In the genomic region with DNA sequence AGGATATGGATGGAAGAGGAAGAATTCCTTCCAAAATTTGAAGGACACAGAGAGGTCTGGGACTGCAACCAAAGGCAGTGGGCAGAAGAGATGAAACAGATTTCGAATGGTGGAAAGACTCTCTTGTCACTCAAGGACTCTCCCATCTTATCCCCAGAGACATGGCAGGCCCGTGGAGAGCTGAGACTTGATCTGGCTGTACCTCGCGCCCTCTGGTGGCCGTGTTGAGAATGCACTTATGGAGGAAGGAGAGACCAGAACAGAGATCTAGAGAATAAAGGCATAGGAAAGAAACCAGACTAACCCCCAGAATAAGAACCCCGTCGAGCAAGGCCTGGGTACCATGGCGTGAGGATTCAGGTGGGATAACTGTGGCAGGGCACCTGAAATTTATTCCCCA, we compare ENCODE assay signal across 9 mouse cellular contexts.
A peak's percentile ranks its signal among the peaks of the same experiment; 100 is the strongest.
DNase-seq lines count a peak whose midpoint lies in the region; ATAC-seq and TF ChIP-seq lines count a peak whose summit lies in the region.
"Had no signal": no experiment of that assay in that cellular context is flagged by ENCODE, and none has a peak within 500 bp of the region (broad histone marks: within the 10 kb centered on the region; RNA-seq: fewer than 3 reads in every experiment).

No protein-coding gene starts in this region.

- no peak overlapping the region for H3K4me2 ChIP-seq in neural tube, embryonic 14.5 days (ENCODE audit: low read depth, low read length)

- H3K4me1 ChIP-seq in kidney, adult 2 months (ENCODE audit: control insufficient read depth, insufficient read depth, low read length) = no peaks in the 10 kb centered on the region
- H3K4me1 ChIP-seq in neural tube, embryonic 14.5 days (ENCODE audit: control insufficient read depth, insufficient read depth, low read length) = no peaks in the 10 kb centered on the region

- intact Hi-C loops in left cerebral cortex, postnatal 4 days (cut with DNase I) = loop anchor here (10.0 kb wide), 1 partner anchor 302 kb away; no protein-coding TSS in a partner anchor

- no peaks in the 10 kb centered on the region for H3K36me3 ChIP-seq in kidney, adult 2 months (ENCODE audit: control insufficient read depth, insufficient read depth, low read length)
- H3K36me3 ChIP-seq in neural tube, embryonic 14.5 days (ENCODE audit: control insufficient read depth, insufficient read depth, low read length) = no peaks in the 10 kb centered on the region

- no peaks in the 10 kb centered on the region for H3K27me3 ChIP-seq in kidney, adult 2 months (replicated peaks; ENCODE audit: control insufficient read depth, insufficient read depth, low read length)
- H3K27me3 ChIP-seq in neural tube, embryonic 14.5 days (ENCODE audit: control insufficient read depth, insufficient read depth, low read length) = no peaks in the 10 kb centered on the region

- no peak overlapping the region for H3K4me3 ChIP-seq in kidney, adult 2 months (ENCODE audit: insufficient read depth, low read depth, low read length)
- H3K4me3 ChIP-seq in neural tube, embryonic 14.5 days (ENCODE audit: low read depth, low read length) = no peak overlapping the region
- H3K4me3 ChIP-seq: erythroblast, embryonic 14.5 days had no signal

- 16% methylated on average over 8 of the region's 8 CpGs for WGBS in kidney, adult 2 months
- WGBS in neural tube, embryonic 14.5 days = 12% methylated on average over 8 of the region's 8 CpGs

- H3K27ac ChIP-seq in kidney, adult 2 months (ENCODE audit: insufficient read depth, low read depth, low read length) = no peak overlapping the region
- H3K27ac ChIP-seq in neural tube, embryonic 14.5 days (ENCODE audit: low read depth, low read length) = no peak overlapping the region

- no peaks in the 10 kb centered on the region for H3K9me3 ChIP-seq in neural tube, embryonic 14.5 days (ENCODE audit: control insufficient read depth, low read length)

- DNase-seq in spleen, postnatal 4 days (ENCODE audit: low spot score in 2 of 2) = peak; percentile 26 to 74
- DNase-seq in spleen, adult 12 weeks (ENCODE audit: low spot score) = no peak
- peak; percentile 82 for DNase-seq in cerebellum, adult 9-10 months
- peak; percentile 57 to 75 for DNase-seq in frontal cortex, postnatal 10 days (ENCODE audit: low spot score in 2 of 2)
- peak; percentile 77 for DNase-seq in kidney, adult 2 months
- peak; percentile 87 for DNase-seq in left cerebral cortex, postnatal 4 days
- DNase-seq in thymus, postnatal 4 days = peak; percentile 66

- peak; percentile 46; the same call in 1 of the 2 replicates for ATAC-seq in neural tube, embryonic 14.5 days (ENCODE audit: low read depth)

- TF ChIP-seq CTCF in kidney, adult 2 months (conservative IDR thresholded peaks at IDR 0.05; ENCODE audit: insufficient read depth, insufficient read length, low read depth, low read length) = peak; percentile 84

- TF ChIP-seq POLR2A in kidney, adult 2 months (IDR thresholded peaks at IDR 0.05; ENCODE audit: low read depth, low read length) = no peak

- no peak overlapping the region for H3K9ac ChIP-seq in neural tube, embryonic 14.5 days (replicated peaks; ENCODE audit: low read depth, low read length)
